Mouse (Mus musculus) skeletal muscle tissue, adult 2 months (tissue): ENCODE measurements around the gene Serpina3g.

Experiments
- DNase-seq: peaks from one replicate; pipeline ENCODE4 v3.0.0-alpha.2; 2012; ENCODE audit warnings: low read depth, low spot score

Gene Serpina3g

GRCm38 (mm10) chr12:104279056-104279435, 43.0 kb downstream of the Serpina3g start:
- DNase-seq = no peak

- DNase-seq = no peak
Observed at GRCm38 (mm10) chr12:104283380-104283779, 47.3 kb downstream of the Serpina3g start.

- no peak for DNase-seq
Observed at GRCm38 (mm10) chr12:104288336-104288735, 52.3 kb downstream of the Serpina3g start.

GRCm38 (mm10) chr12:104289872-104290271, 53.8 kb downstream of the Serpina3g start:
- DNase-seq = no peak
